Mouse (Mus musculus): ENCODE results near the gene Idh2. TPM values are rescaled to one million over a fixed set of nuclear protein-coding genes. Genes with fewer than 3 reads are reported as not detected.

Idh2 gene
- total RNA-seq (2023; ENCODE audit: inconsistent age), result 21.3 to 28.3 TPM (median 24.7 TPM) in 4 replicates

GRCm38 (mm10) chr7:80115224-80115590 lies at the start of gene Idh2:
TSS of gene Idh2 (minus strand) at chr7:80115392.

Other genes with a start within 250 kb of the Idh2 start
- gene Ap3s2, start 194.7 kb downstream of the Idh2 start, total RNA-seq (2023; ENCODE audit: inconsistent age), result 12.8 to 24.1 TPM (median 17.7 TPM) in 4 replicates
- gene Arpin, start 180.0 kb downstream of the Idh2 start, total RNA-seq (2023; ENCODE audit: inconsistent age), result 0.22 TPM in 1 of 4 replicates, not detected in the others
- gene Zfp710, start 90.6 kb downstream of the Idh2 start, total RNA-seq (2023; ENCODE audit: inconsistent age), result 49.5 to 75.4 TPM (median 68.2 TPM) in 4 replicates
- gene Sema4b, start 71.4 kb upstream of the Idh2 start, total RNA-seq (2023; ENCODE audit: inconsistent age), result 160 to 187 TPM (median 181 TPM) in 4 replicates
- gene Cib1, start 117.4 kb upstream of the Idh2 start, total RNA-seq (2023; ENCODE audit: inconsistent age), result 99.8 to 120 TPM (median 105 TPM) in 4 replicates
- gene Gdpgp1, start 117.5 kb upstream of the Idh2 start, total RNA-seq (2023; ENCODE audit: inconsistent age), result 5.3 to 7.0 TPM (median 5.8 TPM) in 4 replicates
- gene Ttll13, start 131.0 kb upstream of the Idh2 start, total RNA-seq (2023; ENCODE audit: inconsistent age), result 0.72 to 1.1 TPM (median 0.85 TPM) in 4 replicates
- gene Ngrn, start 145.8 kb upstream of the Idh2 start, total RNA-seq (2023; ENCODE audit: inconsistent age), result 11.5 to 19.3 TPM (median 15.4 TPM) in 4 replicates
- gene Vps33b, start 154.3 kb upstream of the Idh2 start, total RNA-seq (2023; ENCODE audit: inconsistent age), result 34.4 to 40.6 TPM (median 38.5 TPM) in 4 replicates
- 3.0 to 6.1 TPM (median 5.3 TPM) in 4 replicates for gene Prc1, start 179.1 kb upstream of the Idh2 start, total RNA-seq (2023; ENCODE audit: inconsistent age)
- gene Rccd1, start 209.1 kb upstream of the Idh2 start, total RNA-seq (2023; ENCODE audit: inconsistent age), result 25.3 to 30.0 TPM (median 28.4 TPM) in 4 replicates
- gene Unc45a, start 225.6 kb upstream of the Idh2 start, total RNA-seq (2023; ENCODE audit: inconsistent age), result 90.2 to 97.5 TPM (median 95.7 TPM) in 4 replicates
- gene Hddc3, start 227.7 kb upstream of the Idh2 start, total RNA-seq (2023; ENCODE audit: inconsistent age), result 6.1 to 20.0 TPM (median 10.3 TPM) in 4 replicates